Mouse (Mus musculus) heart, embryonic 13.5 days (tissue): Measurements from ENCODE around the gene Pald1. TPM values are rescaled to one million over a fixed set of nuclear protein-coding genes. Genes with fewer than 3 reads are reported as not detected.

Source experiments
- ATAC-seq: fragments of 200-750 bp; cut with Nextera tagmentation; 2 replicates; pipeline ENCODE4 v1.8.0; 2017; ENCODE audit warnings: moderate TSS enrichment; ENCODE audit not compliant: insufficient number of reproducible peaks, low FRiP score, low TSS enrichment; ENCODE audit errors: extremely low read depth
- H3K27ac ChIP-seq: fragments of 300-500 bp; sonication (generic); replicated peaks from 2 replicates; pipeline ENCODE4 v1.5.1; 2015; ENCODE audit warnings: moderate library complexity, mild to moderate bottlenecking, inconsistent platforms
- H3K27me3 ChIP-seq: fragments of 300-500 bp; sonication (generic); replicated peaks from 2 replicates; pipeline ENCODE4 v1.6.1; 2015; ENCODE audit warnings: mild to moderate bottlenecking, inconsistent platforms
- H3K36me3 ChIP-seq: fragments of 300-500 bp; sonication (generic); 2 replicates; pipeline ENCODE4 v1.6.1; 2015; ENCODE audit warnings: mild to moderate bottlenecking, inconsistent platforms
- H3K4me1 ChIP-seq: fragments of 300-500 bp; sonication (generic); 2 replicates; pipeline ENCODE4 v1.6.1; 2015; ENCODE audit warnings: inconsistent platforms
- H3K4me2 ChIP-seq: fragments of 300-500 bp; sonication (generic); 2 replicates; pipeline ENCODE4 v1.6.1; 2015; ENCODE audit warnings: inconsistent platforms, mild to moderate bottlenecking, moderate library complexity
- H3K4me3 ChIP-seq: fragments of 300-500 bp; sonication (generic); 2 replicates; pipeline ENCODE4 v1.5.1; 2015; ENCODE audit warnings: moderate library complexity, mild to moderate bottlenecking, inconsistent platforms
- H3K9ac ChIP-seq: fragments of 300-500 bp; sonication (generic); 2 replicates; pipeline ENCODE4 v1.6.1; 2015; ENCODE audit warnings: inconsistent platforms, mild to moderate bottlenecking, moderate library complexity
- H3K9me3 ChIP-seq: fragments of 300-500 bp; sonication (generic); 2 replicates; pipeline ENCODE4 v1.6.1; 2016; ENCODE audit warnings: inconsistent platforms
- WGBS: fragments of 180-500 bp; shearing (Covaris S2); methylation state at CpG from one replicate; pipeline ENCODE4 v1.1.7; 2015; ENCODE audit warnings: mixed read lengths; 5-methylcytosine and 5-hydroxymethylcytosine counted together
- polyA plus RNA-seq: library from polyadenylated mRNA; unstranded; fragments of >200 nt; fragmentation: Nextera tagmentation; extraction: Ambion mirVana; gene quantifications from 2 replicates; pipeline ENCODE4 v1.2.1, GENCODE M21; 2015

Pald1 gene
- polyA plus RNA-seq, 1 experiment from 2014 or later = 26.6 TPM

DNA sequence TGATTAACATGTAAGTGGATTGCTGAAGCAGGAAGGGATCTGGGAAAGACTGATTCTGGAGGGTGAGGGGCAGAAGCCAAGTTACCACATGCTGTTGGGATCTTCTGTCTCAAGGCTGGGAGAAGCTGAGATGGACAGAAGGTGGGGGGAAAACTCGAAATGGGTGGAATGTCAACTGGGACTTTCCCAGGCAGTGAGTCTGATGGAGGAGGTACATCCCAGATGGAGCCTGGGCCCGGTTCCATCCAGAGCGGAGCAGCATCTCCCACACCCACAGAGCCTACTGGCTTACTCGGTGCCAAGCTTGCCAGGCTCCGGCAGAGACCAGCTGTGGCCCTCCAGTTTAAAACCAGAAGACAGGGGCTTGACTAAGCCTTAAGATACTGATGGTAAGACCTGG lies 52.3 kb downstream of the Pald1 start:
- 0 out of 2 replicates have a peak overlapping the region, but pooled peaks have one; percentile 25 for H3K9ac ChIP-seq
- 76% methylated on average over 5 of the region's 5 CpGs for WGBS
- no peak overlapping the region for H3K27ac ChIP-seq
- H3K27me3 ChIP-seq = no peaks in the 10 kb centered on the region
- ATAC-seq = no peak
- peaks cover 26% of the 10 kb centered on the region for H3K4me1 ChIP-seq
- no peak overlapping the region for H3K4me3 ChIP-seq
- no peak overlapping the region for H3K4me2 ChIP-seq
- H3K9me3 ChIP-seq = no peaks in the 10 kb centered on the region
- peaks cover 32% of the 10 kb centered on the region for H3K36me3 ChIP-seq

DNA sequence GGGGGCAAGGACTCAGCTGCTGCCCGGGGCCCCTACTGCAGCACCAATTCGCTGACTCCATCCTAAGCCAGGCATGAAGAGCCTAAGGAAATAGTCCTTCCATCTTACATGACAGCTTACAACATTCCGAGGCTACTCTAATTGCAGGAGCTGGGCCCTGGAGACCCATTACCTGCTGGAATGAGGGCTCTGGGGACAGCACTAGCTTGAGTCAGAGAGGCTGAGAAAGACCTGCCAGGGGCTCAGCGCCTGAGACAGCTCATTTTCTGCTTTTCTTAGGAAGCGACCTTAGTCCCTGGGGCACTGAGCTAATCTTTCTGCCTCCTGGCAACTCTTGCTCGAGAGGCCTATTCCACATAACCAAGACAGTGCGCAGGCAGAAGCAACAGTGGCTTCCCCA lies 54.4 kb downstream of the Pald1 start:
- ATAC-seq = no peak
- H3K4me1 ChIP-seq = peaks cover 33% of the 10 kb centered on the region
- peaks cover 20% of the 10 kb centered on the region for H3K36me3 ChIP-seq
- no peak overlapping the region for H3K27ac ChIP-seq
- no peaks in the 10 kb centered on the region for H3K27me3 ChIP-seq
- H3K4me2 ChIP-seq = no peak overlapping the region
- H3K9me3 ChIP-seq = no peaks in the 10 kb centered on the region
- peak overlapping the region; percentile 33; the same call in 1 of the 2 replicates for H3K9ac ChIP-seq
- no peak overlapping the region for H3K4me3 ChIP-seq
- 64% methylated on average over 7 of the region's 7 CpGs for WGBS

- Histone ChIP-seq H3K4me1 (peaks cover 33% of the 10 kb centered on the region), H3K4me3 (no peak overlapping the region), H3K9ac (peak overlapping the region; percentile 66), H3K27ac (peak overlapping the region; percentile 78), H3K36me3 (peaks cover 21% of the 10 kb centered on the region), H3K9me3 (no peaks in the 10 kb centered on the region), H3K4me2 (no peak overlapping the region), H3K27me3 (no peaks in the 10 kb centered on the region)
- 64% methylated on average over 10 of the region's 10 CpGs for WGBS
- ATAC-seq = no peak
These were observed 55.8 kb downstream of the Pald1 start for GRCm38 (mm10) chr10:61327545-61327944.

DNA sequence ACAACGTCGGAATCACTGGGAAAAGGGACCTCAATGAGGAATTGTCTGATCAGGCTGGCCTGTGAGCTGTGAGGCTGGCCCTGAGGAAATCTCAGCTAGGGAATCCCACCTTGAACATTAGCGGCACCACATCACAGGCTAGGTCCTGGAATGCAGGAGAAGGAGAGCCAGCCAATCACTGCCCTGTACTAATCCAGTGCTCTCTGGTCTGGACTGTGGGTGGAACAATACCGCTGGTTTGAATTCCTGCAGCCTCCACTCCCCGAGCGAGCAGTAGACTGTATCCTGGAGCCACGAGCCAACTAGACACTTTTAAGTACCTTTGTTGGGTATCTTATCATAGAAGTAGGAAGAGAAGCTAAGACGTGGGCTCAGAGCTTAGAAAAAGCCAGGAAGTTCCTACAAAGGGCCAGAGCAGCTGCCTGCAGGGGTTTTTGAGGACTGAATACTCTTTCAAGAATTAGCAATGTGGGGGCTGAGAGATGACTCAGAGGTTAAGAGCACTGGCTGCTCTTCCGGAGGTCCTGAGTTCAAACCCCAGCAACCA lies 57.5 kb downstream of the Pald1 start:
- Histone ChIP-seq H3K9me3 (no peaks in the 10 kb centered on the region), H3K27ac (peak overlapping the region; percentile 71), H3K9ac (peak overlapping the region; percentile 44; the same call in 1 of the 2 replicates), H3K4me3 (no peak overlapping the region), H3K4me1 (peaks cover 33% of the 10 kb centered on the region), H3K27me3 (no peaks in the 10 kb centered on the region), H3K4me2 (no peak overlapping the region), H3K36me3 (peaks cover 34% of the 10 kb centered on the region)
- no peak for ATAC-seq
- 28% methylated on average over 9 of the region's 9 CpGs for WGBS

- Histone ChIP-seq H3K27me3 (no peaks in the 10 kb centered on the region), H3K4me3 (no peak overlapping the region), H3K9ac (no peak overlapping the region), H3K4me2 (no peak overlapping the region), H3K27ac (no peak overlapping the region), H3K9me3 (no peaks in the 10 kb centered on the region), H3K4me1 (peaks cover 33% of the 10 kb centered on the region), H3K36me3 (peaks cover 46% of the 10 kb centered on the region)
- no peak for ATAC-seq
- WGBS = 72% methylated on average over 8 of the region's 8 CpGs
These were observed 58.6 kb downstream of the Pald1 start for GRCm38 (mm10) chr10:61324717-61325116.

DNA sequence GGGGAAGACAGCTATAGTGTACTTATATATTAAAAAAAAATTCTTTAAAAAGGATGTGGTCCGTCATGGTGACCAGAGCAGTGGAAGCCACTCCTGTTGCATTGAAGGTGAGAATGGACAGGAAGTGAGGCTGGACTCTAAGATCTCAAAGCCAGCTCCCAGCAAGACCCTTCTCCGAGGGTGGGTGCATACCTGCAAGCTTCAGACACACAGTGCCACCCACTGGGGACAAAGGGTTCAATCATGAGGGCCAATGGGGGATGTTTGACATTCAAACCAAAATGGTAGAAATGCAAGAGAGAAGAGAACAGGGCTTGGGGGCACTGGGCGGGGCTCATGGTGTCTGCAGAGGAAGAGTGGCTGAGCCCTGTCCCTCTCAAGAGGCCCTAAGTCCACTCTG lies 64.8 kb downstream of the Pald1 start:
- Histone ChIP-seq H3K36me3 (peaks cover 52% of the 10 kb centered on the region), H3K4me3 (no peak overlapping the region), H3K4me2 (no peak overlapping the region), H3K27ac (no peak overlapping the region), H3K27me3 (no peaks in the 10 kb centered on the region), H3K9me3 (no peaks in the 10 kb centered on the region), H3K9ac (no peak overlapping the region), H3K4me1 (peaks cover 16% of the 10 kb centered on the region)
- WGBS = 80% methylated on average over 3 of the region's 3 CpGs
- ATAC-seq = no peak

DNA sequence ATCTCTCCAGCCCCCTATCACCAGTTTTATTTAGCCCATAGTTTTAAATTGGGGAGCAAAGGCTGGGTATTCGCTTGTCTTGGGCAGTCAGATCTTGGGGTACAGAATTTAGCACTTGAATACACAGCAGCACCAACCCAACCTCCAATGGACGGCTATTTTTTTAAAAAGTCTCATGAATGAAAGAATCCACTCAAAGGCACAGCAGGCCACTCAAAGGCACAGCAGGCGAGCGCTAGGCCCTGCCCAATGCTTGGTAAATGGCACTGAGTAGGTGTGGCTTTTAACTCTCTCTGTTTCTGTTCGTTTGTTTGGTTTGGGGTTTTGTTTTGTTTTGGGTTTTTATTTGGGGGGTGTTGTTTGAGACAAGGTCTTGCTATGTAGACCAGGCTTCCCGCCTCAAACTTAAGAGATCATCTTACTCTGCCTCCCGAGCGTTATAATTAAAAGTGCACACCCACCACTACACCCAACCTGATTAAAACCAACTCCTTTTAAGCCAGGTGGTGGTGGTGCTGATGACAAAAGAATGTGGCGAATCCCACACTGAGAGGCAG lies 67.9 kb downstream of the Pald1 start:
- Histone ChIP-seq H3K36me3 (peaks cover 21% of the 10 kb centered on the region), H3K4me1 (peaks cover 35% of the 10 kb centered on the region), H3K4me2 (no peak overlapping the region), H3K9me3 (no peaks in the 10 kb centered on the region), H3K27ac (no peak overlapping the region), H3K9ac (no peak overlapping the region), H3K27me3 (no peaks in the 10 kb centered on the region), H3K4me3 (no peak overlapping the region)
- WGBS = 68% methylated on average over 9 of the region's 9 CpGs
- ATAC-seq = no peak

GRCm38 (mm10) chr10:61313750-61314149 lies 69.6 kb downstream of the Pald1 start:
- WGBS = 16% methylated on average over 7 of the region's 7 CpGs
- no peak overlapping the region for H3K4me2 ChIP-seq
- H3K9me3 ChIP-seq = no peaks in the 10 kb centered on the region
- H3K4me1 ChIP-seq = peaks cover 35% of the 10 kb centered on the region
- no peak for ATAC-seq
- no peak overlapping the region for H3K9ac ChIP-seq
- H3K27me3 ChIP-seq = no peaks in the 10 kb centered on the region
- H3K27ac ChIP-seq = 0 out of 2 replicates have a peak overlapping the region, but pooled peaks have one; percentile 3
- peaks cover 7% of the 10 kb centered on the region for H3K36me3 ChIP-seq
- no peak overlapping the region for H3K4me3 ChIP-seq

DNA sequence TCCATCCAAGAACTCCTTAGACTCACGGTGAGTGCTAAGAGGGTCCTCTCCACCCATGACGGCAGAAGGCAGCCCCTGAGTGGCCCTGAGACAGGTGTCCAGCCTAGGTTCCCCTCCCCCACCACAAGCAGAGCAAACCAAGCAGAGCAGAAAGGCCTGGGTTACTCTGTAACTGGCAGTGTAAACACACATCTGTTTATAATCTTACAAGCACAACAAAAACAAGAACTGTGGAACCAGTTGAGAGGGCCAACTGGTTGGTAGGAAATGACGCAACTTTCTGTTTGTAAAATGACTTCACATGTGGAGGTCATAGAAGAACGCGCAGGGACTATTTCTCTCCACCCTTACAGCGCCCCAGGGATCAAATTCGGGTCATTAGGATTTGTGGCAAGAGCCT lies 70.6 kb downstream of the Pald1 start:
- H3K36me3 ChIP-seq = no peaks in the 10 kb centered on the region; the same call in 1 of the 2 replicates
- H3K4me1 ChIP-seq = peaks cover 35% of the 10 kb centered on the region
- WGBS = 56% methylated on average over 7 of the region's 7 CpGs
- no peaks in the 10 kb centered on the region for H3K9me3 ChIP-seq
- ATAC-seq = no peak
- H3K9ac ChIP-seq = no peak overlapping the region
- H3K4me3 ChIP-seq = no peak overlapping the region
- H3K4me2 ChIP-seq = no peak overlapping the region
- no peaks in the 10 kb centered on the region for H3K27me3 ChIP-seq
- peak overlapping the region; percentile 81 for H3K27ac ChIP-seq

DNA sequence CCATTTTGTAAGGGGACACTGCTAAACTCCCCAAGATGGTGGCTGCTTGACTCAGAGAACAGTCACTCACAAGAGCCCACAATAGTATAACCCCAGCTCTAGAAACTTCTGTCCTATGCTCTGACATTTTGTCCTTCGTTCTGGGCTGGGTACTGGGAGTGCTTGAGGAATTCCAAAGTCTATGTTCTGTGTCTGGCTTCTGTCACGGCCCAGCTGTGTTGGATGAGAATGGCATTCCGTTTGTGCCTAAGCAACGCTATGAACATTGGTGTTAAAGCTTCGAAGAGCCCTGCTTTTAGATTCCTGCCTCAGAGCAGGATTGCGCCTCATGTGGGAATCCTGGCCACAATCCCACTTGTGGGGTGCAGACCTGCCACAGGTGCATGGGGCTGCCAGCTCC lies 71.2 kb downstream of the Pald1 start:
- Histone ChIP-seq H3K9ac (peak overlapping the region; percentile 41; the same call in 1 of the 2 replicates), H3K4me2 (no peak overlapping the region), H3K36me3 (no peaks in the 10 kb centered on the region; the same call in 1 of the 2 replicates), H3K4me1 (peaks cover 35% of the 10 kb centered on the region), H3K9me3 (no peaks in the 10 kb centered on the region), H3K27me3 (no peaks in the 10 kb centered on the region), H3K27ac (peak overlapping the region; percentile 81), H3K4me3 (no peak overlapping the region)
- 0 out of 2 replicates have a peak, but pooled peaks have one; percentile 37 for ATAC-seq
- 24% methylated on average over 6 of the region's 6 CpGs for WGBS

- Histone ChIP-seq H3K9ac (no peak overlapping the region), H3K27me3 (no peaks in the 10 kb centered on the region), H3K27ac (no peak overlapping the region), H3K4me1 (peaks cover 21% of the 10 kb centered on the region), H3K9me3 (no peaks in the 10 kb centered on the region), H3K4me2 (no peak overlapping the region), H3K4me3 (no peak overlapping the region), H3K36me3 (0 out of 2 replicates have a peak, but pooled peaks cover 3% of the 10 kb centered on the region)
- WGBS = 68% methylated on average over 12 of the region's 12 CpGs
- ATAC-seq = no peak
These were observed 74.5 kb downstream of the Pald1 start for GRCm38 (mm10) chr10:61308706-61309320.
